Mouse (Mus musculus) kidney, adult 11 months (tissue): Measurements from ENCODE around the gene Ccr6.

ENCODE experiments used
- DNase-seq: peaks from one replicate; pipeline ENCODE4 v3.0.0; 2022

The Ccr6 gene

GRCm38 (mm10) chr17:8235743-8236142 is at the start of gene Ccr6:
Gene Ccr6, plus strand, starts transcription at chr17:8236043.
- no peak for DNase-seq

DNA sequence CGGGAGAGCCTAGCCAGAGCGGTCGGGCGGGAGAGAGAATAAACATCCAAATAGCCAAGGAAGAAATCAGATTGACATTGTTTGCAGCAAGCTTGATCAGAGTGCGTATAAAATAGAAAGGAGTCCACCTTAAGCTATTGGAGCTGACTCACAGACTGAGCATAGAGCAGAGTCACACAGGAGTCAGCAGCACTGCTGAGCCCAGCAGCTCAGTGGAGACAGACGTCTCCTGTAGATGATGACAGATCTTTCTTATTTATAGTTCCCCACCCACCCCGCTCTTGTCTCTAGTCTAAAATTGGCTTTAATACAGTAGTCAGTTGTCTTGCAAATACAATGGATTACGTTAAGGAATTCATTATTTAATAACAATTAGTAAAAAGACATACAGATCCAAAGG is 42.2 kb upstream of the Ccr6 start:
- DNase-seq = no peak

DNA sequence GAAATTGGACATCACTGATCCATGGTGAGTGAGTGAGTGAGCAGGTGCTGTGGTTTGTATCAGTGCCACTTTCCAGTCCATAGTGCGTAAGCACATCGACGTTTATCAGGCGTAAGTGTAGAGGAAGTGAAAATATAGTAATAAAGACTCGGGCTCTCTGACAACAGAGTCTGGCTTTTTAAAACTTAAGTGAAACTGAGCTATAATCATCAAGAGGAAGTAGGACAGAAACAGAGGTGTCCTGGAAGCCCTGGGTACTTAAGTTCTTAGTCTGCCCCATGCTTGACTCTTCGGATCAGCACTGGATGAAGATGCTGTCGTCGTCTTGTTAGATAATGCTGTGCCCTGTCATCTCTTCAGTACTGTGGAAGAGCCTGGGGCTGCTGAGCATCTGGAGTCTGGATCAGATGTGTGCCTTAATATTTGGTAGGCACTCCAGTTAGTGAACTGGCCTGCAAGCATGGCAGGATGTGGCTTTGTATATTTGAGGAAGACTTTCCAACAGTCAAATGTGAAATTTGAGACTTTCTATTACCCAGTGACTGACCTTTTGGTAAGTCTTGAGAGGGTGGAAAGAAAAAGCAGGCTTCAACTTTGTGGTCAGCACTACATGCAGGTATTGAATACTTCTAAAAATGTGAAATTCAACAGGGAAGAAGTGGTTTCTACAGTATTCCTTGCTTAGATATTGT is 40.0 kb upstream of the Ccr6 start:
- DNase-seq = no peak

DNA sequence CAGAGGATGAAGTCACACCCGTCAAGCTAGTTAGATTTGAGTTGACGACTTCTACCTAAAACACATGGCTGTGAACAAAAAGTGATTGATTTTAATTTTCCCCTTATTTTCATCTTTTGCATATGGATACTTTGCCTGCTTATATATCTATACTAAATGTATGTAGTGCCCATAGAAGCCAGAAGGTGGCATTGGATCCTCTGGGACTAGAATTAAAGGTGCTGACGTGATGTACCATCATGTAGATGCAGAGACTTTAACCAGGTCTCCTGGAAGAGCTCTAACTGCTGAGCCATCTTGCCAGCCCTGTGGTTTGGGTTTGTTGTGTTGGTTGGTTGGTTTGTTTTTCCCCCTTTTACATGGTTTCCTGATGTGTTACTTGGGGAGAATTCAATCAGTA is 38.2 kb upstream of the Ccr6 start:
- no peak for DNase-seq

DNA sequence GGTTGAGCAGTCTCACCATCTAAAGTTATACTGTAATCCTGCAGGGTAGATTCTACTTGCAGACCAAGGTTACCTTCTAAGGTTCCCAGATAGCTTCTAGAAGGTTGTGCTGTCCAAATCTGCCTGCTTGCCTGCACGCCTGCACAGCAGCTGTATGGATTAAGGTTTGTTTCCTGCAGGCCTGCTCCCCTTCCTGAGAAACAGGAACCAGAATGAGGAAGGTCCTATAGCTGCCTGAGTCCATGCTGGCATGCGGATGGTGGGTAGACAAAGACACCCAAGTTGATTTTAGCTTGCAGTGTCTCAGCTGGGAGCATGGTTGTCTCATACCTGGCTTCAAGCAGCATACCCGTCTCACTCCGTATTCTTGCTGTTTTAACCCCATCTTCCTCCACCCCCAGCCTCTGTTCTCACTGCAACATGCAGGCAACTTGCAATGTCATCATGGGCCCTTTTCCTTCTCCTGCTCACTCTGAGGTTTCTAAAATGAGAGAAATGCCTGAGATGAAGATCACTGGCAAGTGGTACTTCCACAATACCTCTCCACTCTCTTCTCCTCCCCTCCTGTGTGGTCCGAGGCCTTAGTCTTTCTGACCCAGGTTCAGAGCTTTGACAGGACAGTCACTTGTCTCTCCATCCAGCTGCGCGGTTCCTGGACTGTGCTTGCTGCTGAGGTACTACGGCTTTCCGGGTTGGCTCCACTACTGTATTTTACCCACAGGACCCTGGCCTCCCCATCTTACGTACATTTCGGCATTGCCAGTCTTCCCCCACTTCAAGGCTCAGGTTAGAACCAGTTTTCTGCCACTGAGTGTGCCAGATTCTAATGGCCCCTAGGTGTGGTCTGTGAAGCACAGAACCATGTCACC is 36.5 kb upstream of the Ccr6 start:
- no peak for DNase-seq

- DNase-seq = no peak
Observed at GRCm38 (mm10) chr17:8199936-8200330, 35.9 kb upstream of the Ccr6 start.

DNA sequence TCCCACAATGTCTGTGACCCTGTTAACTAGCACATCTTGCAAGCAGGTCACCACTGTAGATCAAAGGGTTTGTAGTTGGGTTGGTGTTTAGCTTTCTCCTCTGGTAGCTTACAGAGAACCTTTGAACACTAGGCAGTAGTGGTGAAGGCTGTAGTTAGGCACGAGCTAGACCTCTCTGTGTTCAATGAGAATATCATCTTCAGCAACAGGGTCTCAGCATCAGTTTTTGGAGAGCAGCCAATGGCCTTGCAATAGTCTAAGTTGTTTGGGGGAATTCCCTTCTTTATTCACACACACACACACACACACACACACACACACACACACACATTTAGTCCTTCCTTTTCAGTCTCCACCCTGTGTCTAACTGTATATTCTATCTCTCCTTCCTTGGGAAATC is 32.4 kb upstream of the Ccr6 start:
- no peak for DNase-seq

GRCm38 (mm10) chr17:8205221-8205631 is 30.6 kb upstream of the Ccr6 start:
- DNase-seq = peak; percentile 11

DNA sequence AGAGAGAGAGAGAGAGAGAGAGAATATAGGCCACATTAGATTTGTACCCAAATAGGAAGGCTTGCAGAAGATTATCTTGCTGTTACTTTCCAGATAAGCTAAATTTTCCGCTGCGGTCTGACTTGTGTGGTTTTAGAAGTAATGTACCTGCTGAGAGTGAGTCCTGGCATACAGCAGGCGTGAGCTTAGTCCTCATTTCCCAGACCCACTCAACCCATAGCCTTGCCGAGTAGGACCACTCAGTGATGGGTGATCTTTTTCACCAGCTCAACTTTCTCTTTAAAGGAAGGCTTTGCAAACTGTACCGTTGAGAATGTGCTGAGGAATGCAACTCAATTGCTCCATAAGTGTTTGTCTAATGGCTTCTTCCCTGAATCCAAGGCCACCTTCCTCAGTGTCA is 29.2 kb upstream of the Ccr6 start:
- no peak for DNase-seq

- no peak for DNase-seq
Observed at GRCm38 (mm10) chr17:8209696-8210095, 26.1 kb upstream of the Ccr6 start.

- DNase-seq = no peak
Observed at GRCm38 (mm10) chr17:8210170-8210569, 25.7 kb upstream of the Ccr6 start.

- no peak for DNase-seq
Observed at GRCm38 (mm10) chr17:8210675-8211074, 25.2 kb upstream of the Ccr6 start.

DNA sequence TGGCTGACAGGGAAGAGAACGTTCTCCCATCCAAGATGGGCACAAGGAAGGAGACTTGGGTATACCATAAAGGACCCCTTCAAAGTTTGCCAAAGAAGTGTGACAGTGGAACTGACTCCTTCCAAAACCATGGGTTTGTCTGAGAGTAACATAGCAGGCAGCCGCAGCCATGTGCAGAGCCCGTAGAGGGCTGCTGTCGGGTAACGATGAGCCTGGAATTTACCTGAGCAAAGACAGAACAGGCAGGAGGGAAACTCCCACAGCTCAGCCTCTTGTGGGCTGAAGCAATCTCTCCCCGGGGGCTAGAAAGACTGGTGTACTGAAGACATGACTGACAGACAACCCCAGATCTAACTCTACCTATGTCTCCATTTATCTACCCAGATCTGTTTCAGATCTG is 24.4 kb upstream of the Ccr6 start:
- DNase-seq = no peak

DNA sequence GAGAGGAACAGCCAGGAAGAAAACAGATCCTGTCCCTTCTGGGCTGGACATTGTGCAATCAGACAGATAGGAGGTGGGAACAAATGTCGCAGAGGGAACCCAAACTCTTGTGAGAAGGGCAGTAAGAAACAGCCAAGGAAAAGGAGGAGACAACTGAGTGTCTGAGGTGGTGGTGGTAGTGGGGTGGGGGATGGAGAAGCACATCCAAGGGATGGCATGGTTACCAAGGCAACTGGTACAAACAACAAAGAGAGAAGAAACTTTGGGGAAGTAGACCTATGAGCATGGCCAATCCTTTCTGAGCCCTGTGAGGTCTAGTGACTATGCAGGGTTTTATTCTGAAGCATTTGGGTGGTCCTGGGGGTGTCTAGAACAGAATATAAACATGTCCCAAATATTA is 21.5 kb upstream of the Ccr6 start:
- no peak for DNase-seq

DNA sequence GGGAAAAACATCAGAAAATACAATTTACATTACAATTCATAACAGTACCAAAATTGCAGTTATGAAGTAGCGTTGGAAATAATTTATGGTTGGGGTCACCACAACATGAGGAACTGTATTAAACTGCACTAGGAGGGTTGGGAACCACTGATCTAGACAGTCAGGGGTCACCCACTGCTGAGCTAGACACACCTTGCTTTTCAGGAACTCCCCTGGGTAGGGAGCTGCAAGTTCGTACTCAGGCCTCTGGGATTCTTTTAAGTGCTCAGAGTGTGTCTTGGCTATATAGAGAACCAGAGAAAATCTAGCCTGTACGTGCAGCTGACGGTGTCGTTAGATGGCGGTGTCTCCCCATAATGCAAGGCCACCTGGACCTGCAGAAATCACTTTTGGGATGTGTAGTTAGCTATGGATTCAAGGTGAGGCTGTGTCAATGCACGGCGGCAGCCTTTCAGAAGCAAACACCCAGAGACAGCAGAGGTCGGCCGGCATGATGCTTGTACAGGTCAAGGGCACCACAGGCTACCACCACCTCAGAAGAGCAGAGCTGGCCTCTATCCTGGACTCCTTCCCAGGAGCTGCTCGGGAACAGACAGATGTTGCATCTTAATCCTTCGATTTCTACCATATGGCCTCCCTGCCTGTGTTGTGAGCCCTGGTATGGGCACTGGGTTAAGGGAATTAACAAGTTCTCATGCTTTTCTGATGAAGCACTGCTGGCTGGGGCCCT is 20.7 kb upstream of the Ccr6 start:
- DNase-seq = no peak

DNA sequence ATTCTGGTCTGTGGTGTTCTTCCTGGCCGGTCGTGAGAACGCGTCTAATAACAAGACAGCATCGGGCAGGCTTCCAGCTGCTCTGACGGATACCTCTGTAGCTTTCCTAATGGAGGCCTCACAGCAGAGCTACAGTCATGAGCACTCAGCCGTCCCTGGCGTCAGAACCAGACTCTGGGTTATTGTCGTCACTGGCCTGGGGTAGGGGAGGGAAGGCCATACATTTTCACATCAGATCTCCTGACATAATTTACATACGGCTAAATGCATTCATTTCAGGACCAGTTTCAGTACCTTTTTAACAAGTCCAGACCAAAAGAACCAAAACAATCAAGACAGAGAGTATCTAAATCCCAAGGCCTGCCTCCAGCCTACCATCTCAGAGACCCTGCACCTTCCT is 12.6 kb upstream of the Ccr6 start:
- DNase-seq = no peak

DNA sequence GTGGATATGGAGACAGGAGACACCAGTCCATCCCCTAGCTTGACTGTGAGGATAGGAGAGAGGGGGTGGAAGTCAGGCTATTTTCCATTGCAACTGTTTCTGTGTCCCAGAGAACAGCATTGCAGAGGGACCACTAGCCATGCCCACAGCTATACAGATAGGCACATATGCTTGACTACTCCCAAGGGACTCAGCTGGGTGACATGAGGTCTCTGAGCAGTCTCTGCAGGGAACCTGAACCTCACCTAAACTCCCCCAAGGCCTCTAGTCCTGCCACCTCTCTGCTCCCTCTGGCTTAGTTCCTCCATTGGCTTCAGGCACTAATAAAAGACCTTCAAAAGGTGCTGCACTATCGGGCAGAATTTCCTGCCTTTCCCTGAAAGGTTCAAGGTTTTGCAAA is 11.8 kb upstream of the Ccr6 start:
- no peak for DNase-seq

DNA sequence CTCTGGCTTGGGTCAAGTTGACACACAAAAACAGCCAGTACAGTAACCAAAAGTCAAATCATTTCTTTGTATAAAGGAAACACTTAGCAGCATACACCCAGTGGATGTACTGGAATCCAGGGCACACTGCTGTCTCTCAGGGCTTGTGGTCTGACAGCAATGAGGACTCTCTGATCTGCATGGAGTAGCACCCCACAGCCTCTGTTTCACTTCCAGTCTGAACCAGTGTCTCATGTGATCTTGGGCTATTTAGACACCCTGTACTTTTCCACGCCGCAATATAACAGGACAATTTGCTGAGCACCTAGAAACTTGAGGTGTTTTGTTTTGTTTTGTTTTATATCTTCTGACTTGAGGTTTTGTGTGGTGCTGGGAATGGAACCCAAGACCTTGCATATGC is 10.7 kb upstream of the Ccr6 start:
- no peak for DNase-seq

GRCm38 (mm10) chr17:8225746-8226145 is 10.1 kb upstream of the Ccr6 start:
- DNase-seq = no peak

GRCm38 (mm10) chr17:8228622-8229021 is 7.2 kb upstream of the Ccr6 start:
- DNase-seq = no peak

DNA sequence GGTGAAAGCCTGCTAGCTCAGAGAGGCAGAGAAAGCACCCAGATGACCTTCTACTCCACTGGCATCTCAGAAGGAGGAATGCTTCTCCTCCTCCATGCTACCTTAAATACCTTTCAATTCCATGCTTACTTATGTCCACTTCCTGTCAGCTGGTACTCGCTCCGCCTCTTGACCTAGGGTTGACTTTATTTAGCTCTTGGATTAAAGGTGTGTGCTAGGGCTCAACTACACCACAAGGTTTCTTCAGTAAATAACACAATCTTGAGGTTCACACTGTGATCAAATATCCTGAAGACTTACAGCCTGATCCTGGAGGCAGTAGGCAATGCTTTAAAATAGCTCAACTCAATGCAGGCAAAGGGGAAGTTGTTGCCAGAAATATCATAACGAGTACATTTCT is 6.2 kb upstream of the Ccr6 start:
- no peak for DNase-seq

DNA sequence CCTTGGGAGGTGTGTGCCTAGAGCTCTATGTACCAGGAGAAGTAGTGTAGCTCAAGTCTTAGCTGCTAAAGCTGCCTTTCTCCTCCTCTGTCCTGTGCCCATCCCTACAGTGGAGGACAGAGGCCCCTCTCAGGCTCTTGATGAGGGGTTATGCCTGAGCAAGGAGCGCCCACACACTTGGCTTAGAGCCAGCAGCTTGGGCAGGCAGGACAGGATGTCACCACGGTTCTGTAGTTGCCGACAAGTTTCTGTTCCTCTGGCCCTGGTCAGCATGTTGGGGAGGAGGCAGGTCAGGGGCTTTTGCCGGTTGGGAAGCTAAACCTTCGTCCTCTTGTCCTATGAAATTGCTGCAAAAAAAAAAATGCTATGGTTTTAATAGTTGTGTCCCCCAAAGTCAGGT is 3.8 kb upstream of the Ccr6 start:
- no peak for DNase-seq

GRCm38 (mm10) chr17:8233618-8234214 is 2.1 kb upstream of the Ccr6 start:
- no peak for DNase-seq
